8 mouse cellular contexts compared by ENCODE assay signal in genomic region chr7:126695210-126695611, GRCm38 (mm10). TPM values are rescaled to one million over a fixed set of nuclear protein-coding genes. Genes with fewer than 3 reads are reported as not detected.
DNase-seq lines count a peak whose midpoint lies in the region; ATAC-seq lines count a peak whose summit lies in the region.

Bola2 (plus strand) TSS chr7:126695401.

- H3K9ac ChIP-seq in heart, embryonic 15.5 days: peak within 1 kb of the TSS; percentile 92
- H3K9ac ChIP-seq in neural tube, embryonic 15.5 days (replicated peaks): peak within 1 kb of the TSS; percentile 97

- no peaks in the 10 kb centered on the region for H3K9me3 ChIP-seq in heart, embryonic 15.5 days (replicated peaks)
- no peaks in the 10 kb centered on the region for H3K9me3 ChIP-seq in neural tube, embryonic 15.5 days (replicated peaks)

- H3K27ac ChIP-seq in heart, embryonic 15.5 days: peak within 1 kb of the TSS; percentile 96
- peak within 1 kb of the TSS; percentile 97 for H3K27ac ChIP-seq in neural tube, embryonic 15.5 days (replicated peaks)

- under 1% methylated on average over 31 of the region's 31 CpGs for WGBS in heart, embryonic 15.5 days
- WGBS in neural tube, embryonic 15.5 days: under 1% methylated on average over 31 of the region's 31 CpGs

- no peaks in the 10 kb centered on the region for H3K27me3 ChIP-seq in heart, embryonic 15.5 days
- no peaks in the 10 kb centered on the region for H3K27me3 ChIP-seq in neural tube, embryonic 15.5 days (replicated peaks)

- peaks cover 10% of the 10 kb centered on the region; the same call in 1 of the 2 replicates for H3K36me3 ChIP-seq in heart, embryonic 15.5 days
- H3K36me3 ChIP-seq in neural tube, embryonic 15.5 days: peaks cover 43% of the 10 kb centered on the region

- H3K4me3 ChIP-seq in heart, embryonic 15.5 days: peak within 1 kb of the TSS; percentile 84
- peak within 1 kb of the TSS; percentile 88 for H3K4me3 ChIP-seq in neural tube, embryonic 15.5 days (replicated peaks)

- H3K4me1 ChIP-seq in heart, embryonic 15.5 days (replicated peaks): peaks cover 21% of the 10 kb centered on the region
- peaks cover 45% of the 10 kb centered on the region for H3K4me1 ChIP-seq in neural tube, embryonic 15.5 days

- peak within 1 kb of the TSS; percentile 91 for H3K4me2 ChIP-seq in heart, embryonic 15.5 days
- H3K4me2 ChIP-seq in neural tube, embryonic 15.5 days: peak within 1 kb of the TSS; percentile 95

- peak; percentile 86 for DNase-seq in R1 (ENCODE audit: low read depth, low spot score)
- peak; percentile 79 to 88 for DNase-seq in kidney, postnatal 4 days
- DNase-seq in lung, adult 18-20 months: peak; percentile 78 to 79
- no peak for DNase-seq in yolk sac, embryonic 10.5 days (ENCODE audit: low spot score)

- peak; percentile 55 for ATAC-seq in CD4-positive, CD25-positive, alpha-beta regulatory T cell, adult 4 months
- peak; percentile 81 for ATAC-seq in erythroblast, adult 5-6 weeks (replicated peaks; ENCODE audit: low FRiP score, poor library complexity, severe bottlenecking)
- peak; percentile 74 for ATAC-seq in heart, embryonic 15.5 days (replicated peaks; ENCODE audit: insufficient number of reproducible peaks, insufficient read depth, low FRiP score, low read depth)
- ATAC-seq in neural tube, embryonic 15.5 days (ENCODE audit: low FRiP score): peak; percentile 49

RNA-seq across cellular contexts. Expression of gene Bola2, which starts in this region (rescaled TPM):
- polyA plus RNA-seq in CD4-positive, CD25-positive, alpha-beta regulatory T cell, adult 4 months (2017; shearing (Covaris generic)): 100 to 1,000 TPM in 1 of 2 experiments, 10 to 100 TPM in 1; 82.6 to 175 TPM
- 4.8 and 13.4 TPM in 2 replicates for total RNA-seq in erythroblast, adult 5-6 weeks (2015; ENCODE audit: low replicate concordance)
- total RNA-seq in erythroblast, adult 5-6 weeks (2017; ENCODE audit: low replicate concordance): 11.6 and 27.2 TPM in 2 replicates
- polyA plus RNA-seq in heart, embryonic 15.5 days (2015; fragmentation: Nextera tagmentation; extraction: Ambion mirVana): 87.6 and 98.0 TPM in 2 replicates
- polyA plus RNA-seq in neural tube, embryonic 15.5 days (2015; fragmentation: Nextera tagmentation; extraction: Ambion mirVana): 131 and 154 TPM in 2 replicates
